Mouse (Mus musculus): ENCODE results near the gene Fam214b.
A peak's percentile ranks its signal among the peaks of the same experiment; 100 is the strongest.

Gene Fam214b

DNA sequence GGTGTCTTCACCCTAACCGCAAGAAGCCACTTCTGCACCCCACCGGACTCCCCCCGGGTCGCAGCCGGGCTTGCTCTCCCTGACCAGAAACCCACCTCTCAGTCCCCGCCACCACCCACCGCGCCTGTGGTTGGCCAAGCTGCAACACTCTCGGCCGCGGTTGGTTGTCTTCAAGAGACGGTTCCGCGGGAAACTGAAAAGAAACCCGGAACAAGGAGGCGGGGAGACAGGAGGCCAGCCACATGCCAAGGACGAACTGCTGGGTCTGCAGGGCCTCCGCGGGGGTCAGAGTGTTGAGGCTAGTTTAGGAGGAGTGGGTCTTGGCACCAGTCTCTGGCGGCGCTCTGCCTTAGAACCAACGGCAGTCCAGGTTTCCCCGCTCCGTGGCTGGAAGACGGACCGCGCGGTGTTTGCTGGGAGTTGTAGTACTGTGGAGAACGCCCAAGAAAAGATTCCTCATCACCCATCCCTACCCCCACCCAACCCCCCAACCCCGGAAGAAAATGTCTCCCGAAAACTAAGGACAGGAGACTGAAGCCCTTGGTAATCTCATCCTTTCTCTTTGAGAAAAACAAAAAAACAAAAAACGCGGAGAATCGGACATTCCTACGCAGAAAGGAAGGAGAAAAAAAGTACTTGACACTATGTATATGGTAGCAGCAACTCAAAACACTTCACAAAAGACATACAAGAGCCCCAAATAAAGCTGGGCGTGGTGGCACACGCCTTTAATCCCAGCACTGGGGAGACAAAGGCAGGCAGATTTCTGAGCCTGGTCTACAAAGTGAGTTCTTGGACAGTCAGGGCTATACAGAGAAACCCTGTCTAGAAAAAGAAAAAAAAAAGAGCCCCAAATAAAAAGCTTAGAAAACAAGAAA lies 35.6 kb downstream of the Fam214b start, which contains the start of gene Fancg:
Fancg (minus strand) TSS at position 346 of the 878 bp plus-strand sequence.
- peak; percentile 87 for DNase-seq (ENCODE audit: low read depth, low spot score)

DNA sequence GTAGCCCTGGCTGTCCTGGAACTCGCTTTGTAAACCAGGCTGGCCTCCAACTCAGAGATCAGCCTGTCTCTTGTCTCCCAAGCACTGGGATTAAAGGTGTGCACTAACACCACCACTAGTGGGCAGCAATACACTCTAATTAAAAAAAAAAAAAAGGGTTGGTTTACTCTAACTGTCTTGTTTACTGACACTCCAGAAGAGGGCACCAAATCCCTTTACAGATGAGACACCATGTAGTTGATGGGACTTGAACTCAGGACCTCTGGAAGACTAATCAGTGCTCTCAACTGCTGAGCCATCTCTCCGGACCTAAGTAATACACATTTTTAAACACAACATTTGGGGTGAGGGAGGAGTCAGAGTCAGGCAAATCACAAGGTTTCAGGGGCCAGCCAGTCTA lies 40.3 kb downstream of the Fam214b start:
- DNase-seq (ENCODE audit: low read depth, low spot score) = peak; percentile 83

DNA sequence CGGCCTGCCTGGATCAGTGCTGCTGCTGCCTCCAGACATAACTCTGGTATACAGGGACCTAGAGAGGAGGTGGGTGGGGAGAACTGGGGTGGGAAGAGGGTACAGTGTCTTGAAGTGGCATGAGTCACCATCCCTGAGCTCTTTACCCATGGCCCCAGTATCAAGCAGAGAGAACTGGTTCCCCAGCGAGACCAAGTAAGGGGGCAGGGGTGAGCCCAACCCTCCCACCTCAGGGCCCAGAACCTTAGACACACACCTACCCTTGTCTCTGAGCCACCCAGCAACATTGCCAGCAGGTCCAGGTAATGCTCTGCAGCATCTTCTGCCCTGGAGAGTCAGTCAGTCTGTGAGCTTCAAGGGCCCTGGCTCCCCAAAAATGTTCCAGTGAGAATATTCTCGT lies 41.1 kb downstream of the Fam214b start:
- no peak for DNase-seq (ENCODE audit: low read depth, low spot score)

DNA sequence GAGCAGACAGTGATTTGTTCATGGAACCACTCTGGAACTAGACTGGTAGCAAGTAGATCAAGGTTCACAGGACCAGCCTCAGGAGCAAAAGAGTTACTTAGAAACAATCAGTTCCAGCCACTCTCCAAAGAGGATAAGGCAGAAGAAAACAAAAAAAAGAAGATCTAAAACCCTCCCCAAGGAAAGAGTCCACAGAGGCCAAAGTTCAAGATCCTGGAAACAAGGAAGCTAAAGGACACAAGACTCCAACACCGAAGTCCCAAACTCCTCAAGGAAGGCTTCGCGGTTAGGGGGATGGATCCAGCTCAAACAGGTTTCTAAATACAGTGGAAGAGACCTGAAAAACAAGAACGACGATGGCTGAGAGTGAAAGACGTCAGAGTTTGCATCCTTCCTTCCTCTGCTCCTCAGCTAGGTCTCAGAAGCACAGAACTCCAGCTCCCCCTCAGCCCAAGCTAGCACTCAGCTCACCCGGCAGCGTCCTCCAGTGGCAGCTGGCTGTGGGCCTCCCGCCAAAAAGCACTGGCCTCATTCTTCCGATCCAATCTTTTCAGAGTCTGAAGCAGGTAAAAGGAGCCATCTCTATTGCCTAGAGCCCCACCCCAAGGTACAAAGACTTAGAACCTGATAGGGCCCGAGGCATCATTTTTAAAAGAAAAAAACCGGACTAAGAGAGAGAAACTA lies 43.1 kb downstream of the Fam214b start:
- peak; percentile 40 for DNase-seq (ENCODE audit: low read depth, low spot score)

DNA sequence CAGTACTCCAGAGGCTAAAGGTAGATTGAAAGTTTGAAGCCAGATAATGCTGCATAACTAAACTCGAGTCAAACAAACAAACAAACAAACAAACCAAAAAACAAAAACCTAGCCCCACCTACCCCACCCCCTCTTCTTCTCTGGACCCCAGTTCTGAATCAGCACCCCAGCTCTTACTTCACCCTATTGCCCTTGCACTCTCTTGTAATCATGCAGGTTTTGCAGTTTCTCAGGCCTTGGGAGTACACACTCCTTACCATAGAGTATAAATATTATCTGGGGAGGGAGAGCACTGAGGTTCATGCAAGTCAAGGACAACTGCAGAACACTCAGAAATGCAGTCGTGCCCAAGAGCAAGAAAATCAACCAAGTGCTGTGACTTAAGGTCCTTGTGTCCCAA lies 44.7 kb downstream of the Fam214b start:
- no peak for DNase-seq (ENCODE audit: low read depth, low spot score)

DNA sequence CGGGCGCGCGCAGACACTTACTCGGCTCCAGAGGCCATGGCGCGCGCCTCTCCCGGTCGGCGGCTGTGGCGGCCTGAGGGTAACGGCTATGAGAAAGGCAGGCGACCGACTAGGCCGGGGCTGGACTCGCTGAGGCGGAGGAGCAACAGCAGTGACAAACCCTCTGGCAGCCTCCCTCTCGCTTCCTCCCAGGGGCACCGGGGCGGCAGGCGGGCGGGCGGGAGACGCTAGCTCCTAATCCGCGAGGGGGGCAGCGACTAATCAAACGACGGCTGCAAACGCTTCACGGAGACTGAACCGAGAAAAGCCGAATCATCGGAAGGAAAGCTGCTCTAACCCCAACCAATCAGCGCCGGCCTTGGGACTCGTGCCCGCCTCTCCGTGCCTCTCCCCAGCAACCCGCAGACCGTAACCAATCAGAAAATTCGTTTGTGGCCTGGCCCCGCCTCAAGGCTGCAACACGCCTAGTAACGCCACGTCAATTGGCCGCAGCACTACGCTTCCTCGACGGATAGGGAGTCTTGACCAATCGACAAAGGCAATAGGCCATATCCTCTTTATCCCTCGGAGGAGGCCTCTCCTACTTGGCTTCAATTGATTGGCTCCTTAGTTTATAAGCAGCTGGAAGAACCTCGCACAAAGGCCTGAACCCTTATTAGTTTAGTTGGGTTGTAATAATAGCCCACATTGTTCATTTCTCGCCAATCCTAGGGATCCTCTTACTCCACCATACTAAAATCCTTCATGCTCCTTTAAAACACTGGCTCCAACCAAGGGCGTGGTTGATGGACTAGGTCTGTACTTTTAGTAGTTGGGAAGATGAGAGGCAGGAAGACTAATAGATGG lies 45.7 kb downstream of the Fam214b start, which contains the start of gene Vcp:
Vcp (minus strand) TSS at position 367 of the 846 bp plus-strand sequence.
- peak; percentile 99 for DNase-seq (ENCODE audit: low read depth, low spot score)

DNA sequence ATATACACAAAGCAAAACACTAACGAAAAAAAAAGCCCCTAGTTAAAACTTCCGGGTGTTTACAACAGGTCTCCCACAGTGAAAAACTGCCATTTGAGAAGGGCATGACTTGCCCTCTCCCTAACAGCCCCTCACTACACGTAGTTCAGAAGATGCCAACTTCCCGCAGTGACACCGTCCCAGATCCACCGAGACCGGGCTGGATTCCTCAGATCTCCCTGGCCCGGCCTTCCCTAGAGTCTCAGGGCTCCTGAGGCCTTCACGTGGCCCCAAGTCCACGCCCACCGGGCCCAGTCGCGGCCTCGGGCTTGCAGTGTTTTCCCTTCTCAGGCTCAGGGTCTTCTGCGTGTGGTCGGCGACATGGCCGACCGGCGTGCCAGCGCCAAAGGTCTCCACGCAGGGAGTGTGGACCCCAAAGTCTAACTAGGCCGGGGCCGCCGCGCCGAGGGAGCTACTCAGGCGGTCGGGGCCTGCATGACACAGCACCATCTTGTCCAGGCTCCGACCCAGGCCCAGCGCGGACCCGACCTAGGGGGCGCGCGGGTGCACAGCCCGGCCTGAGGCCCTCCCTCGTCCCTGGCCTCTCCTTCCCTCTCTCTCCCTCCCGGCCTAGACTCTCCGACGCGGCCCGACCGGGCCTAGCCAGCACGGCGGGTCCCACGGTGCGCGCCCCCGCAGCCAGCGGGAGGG lies 46.4 kb downstream of the Fam214b start:
- peak; percentile 72 for DNase-seq (ENCODE audit: low read depth, low spot score)

DNA sequence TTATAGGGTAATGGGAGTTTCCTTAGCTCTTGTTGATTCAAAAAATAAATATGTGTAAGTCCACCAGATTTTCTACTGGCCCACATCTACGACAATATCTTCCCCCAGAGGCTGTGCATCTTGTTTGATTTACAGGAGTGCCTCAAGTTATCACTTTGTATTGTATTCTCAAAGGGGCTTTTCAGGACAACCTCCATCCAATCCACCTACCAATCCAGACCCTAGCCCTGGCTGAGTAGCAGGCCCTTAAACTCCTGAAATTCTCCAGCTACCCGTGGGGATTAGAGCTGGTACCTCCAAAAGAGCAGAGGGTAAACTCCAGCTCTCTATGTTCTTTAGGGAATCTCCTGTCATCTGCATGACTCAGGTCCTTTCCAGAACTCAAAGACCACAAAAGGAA lies 48.0 kb downstream of the Fam214b start:
- no peak for DNase-seq (ENCODE audit: low read depth, low spot score)

DNA sequence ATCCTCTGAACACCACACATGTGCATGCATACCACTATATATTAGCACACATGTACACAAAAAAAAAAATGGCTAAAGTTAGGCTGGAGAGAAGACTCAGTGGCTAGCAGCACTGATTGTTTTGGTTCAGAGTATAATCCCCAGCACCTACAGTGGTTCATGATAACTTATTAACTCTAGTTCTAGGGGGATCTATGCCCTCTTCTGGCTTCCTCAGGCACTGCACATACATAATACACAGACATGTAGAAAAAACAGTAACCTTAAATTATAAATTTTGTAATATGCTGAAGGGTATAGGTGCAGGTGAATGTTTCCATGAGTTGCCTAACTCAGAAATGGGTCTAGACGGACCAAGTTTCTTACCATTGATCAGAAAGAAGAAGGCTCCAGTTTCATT lies 57.7 kb downstream of the Fam214b start:
- DNase-seq (ENCODE audit: low read depth, low spot score) = no peak
